Mouse (Mus musculus) common myeloid progenitor, adult 5-6 weeks (primary cell): ENCODE results near the gene Zfp334. TPM values are rescaled to one million over a fixed set of nuclear protein-coding genes. Genes with fewer than 3 reads are reported as not detected.

Source experiments
- ATAC-seq: replicated peaks from 2 replicates; pipeline ENCODE4 v1.8.0; 2016; ENCODE audit warnings: low read depth, mild to moderate bottlenecking, moderate TSS enrichment, inconsistent platforms; ENCODE audit not compliant: poor library complexity, severe bottlenecking
- total RNA-seq: library from RNA; stranded (forward); fragments of 200-1000, 187-1606 nt; gene quantifications from 2 replicates; pipeline ENCODE4 v1.2.3, GENCODE M21; 2017

The Zfp334 gene
- total RNA-seq, 1 experiment from 2014 or later = not detected

GRCm38 (mm10) chr2:165380050-165380449 lies 8.0 kb downstream of the Zfp334 start:
- no peak for ATAC-seq

DNA sequence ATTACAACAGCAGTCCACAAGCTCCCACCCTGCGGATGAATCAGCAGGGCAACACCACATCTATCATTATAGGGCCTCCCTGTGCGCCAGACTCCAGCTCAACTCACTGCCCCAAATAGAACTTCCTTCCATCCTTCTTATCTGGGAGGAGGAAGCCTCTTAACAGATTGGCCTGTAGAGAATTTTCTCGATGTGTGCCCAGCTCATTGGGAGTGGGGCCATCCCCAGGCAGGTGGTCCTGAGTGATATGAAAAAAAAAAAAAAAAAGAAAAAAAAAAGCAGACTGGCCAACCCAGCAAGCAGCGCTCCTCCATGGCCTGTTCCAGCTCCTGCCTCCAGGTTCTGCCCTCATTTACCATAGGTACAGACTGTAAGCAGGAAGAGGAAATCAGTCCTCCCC lies 12.1 kb downstream of the Zfp334 start:
- ATAC-seq = peak; percentile 25; the same call in 1 of the 2 replicates

GRCm38 (mm10) chr2:165375478-165375877 lies 12.6 kb downstream of the Zfp334 start:
- no peak for ATAC-seq

- ATAC-seq = no peak
Measured at GRCm38 (mm10) chr2:165371066-165371465, 17.0 kb downstream of the Zfp334 start.

- ATAC-seq = no peak
Measured at GRCm38 (mm10) chr2:165370348-165370747, 17.7 kb downstream of the Zfp334 start.

DNA sequence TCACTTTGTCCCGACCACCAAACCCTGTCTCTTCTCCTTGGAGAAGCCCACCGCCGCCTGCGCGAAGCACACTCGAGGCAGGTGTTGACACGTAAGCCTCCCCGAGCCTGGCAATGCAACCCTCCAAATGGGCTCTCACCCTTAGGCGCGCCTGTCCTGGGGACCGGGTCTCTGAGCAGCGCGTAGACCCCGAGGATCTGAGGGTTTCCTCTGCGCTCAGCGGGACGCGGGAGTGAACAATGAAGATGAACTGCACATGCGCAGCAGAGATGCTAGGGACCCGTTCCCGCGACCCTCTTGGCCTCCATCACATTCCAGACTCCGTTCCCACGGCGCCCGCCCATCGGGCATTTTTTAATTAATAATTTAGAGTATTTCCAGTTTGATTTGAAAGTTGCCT lies 19.6 kb downstream of the Zfp334 start, which contains the start of gene Zfp663:
Gene Zfp663 (minus strand): TSS at position 234 of the 400 bp plus-strand sequence.
- ATAC-seq = no peak

DNA sequence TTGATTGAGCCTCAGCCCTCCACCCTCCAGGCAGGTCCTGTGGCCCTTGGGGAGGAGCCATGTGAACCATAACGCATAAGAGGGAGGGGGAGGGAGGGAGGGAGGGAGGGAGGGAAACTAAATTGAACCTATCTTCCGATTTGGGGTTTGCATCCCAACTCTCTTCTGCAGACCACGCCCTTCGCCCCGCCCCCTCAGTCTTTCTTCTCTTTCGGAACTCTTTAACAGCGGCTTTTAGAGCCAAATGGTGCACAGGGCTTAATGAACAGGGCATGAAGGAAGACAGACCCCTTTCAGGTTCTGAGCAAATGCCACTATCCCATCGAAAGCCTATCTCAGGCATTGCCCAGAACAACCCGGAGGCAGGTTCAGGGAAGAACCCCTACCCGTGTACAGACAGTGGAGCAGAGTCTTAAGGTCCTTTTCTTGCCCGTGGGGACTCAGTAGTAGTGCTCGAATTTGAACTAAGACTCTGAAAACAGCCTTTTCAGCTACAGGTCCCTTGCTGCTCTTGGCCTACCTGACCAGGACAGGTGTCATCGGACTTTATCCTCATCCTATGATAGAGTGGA lies 20.1 kb downstream of the Zfp334 start:
- no peak for ATAC-seq

DNA sequence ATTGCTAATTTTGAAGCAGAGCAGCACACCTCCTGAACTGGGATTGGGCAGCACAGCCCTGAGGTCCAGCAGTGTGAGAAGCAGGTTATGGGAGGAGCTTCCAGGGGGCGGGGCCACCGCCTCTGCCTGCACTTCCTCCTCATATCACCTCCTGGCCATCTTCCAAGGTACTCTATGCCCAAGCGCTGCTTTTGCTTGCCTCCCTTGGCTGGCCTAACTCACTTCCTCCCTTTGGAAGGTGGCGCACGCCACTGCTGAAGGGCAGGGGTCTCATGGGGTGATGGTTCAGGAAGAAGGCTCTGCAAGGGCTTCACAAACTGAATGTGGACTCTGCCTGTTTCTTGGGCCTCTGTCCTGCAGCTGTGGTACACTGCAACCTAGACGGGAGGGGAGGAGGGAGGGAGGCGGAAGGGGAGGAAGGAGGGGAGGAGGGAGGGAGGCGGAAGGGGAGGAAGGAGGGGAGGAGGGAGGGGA lies 21.0 kb downstream of the Zfp334 start:
- peak; percentile 68 for ATAC-seq

DNA sequence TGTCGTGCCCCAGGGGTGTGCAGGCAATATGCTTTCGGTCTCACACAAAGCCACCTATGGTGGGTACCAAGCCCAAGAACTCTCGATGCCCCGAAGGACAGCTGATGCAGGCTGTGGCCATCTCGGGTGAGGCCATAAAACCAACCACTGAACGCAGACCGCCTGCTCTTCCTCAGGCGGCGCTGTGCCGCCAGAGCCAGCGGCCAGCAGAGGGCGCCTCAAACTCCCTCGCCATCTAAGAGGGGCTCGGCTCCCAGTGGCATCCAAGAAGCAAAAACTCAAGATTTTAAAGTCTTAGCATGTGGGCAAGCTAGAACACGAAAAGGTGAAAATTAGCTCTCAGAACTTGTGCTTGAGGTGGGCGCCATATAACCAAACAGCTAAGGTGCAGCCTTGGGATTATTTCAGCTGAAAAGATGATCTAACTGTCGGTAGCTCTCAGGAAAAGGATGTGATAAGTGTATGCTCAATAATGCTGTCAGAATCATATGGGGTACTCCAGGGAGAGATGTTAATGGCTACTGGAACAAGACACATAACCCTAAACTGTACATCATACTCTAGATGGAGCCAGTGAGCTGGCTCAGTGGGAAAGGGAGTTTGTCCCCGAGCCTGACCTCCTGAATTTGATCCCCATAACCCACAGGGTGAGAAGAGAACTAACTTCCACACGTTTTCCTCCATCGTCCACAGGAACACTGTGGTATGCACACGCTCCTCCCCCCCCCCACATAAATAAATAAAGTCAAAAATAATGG lies 23.5 kb downstream of the Zfp334 start:
- peak; percentile 45 for ATAC-seq

DNA sequence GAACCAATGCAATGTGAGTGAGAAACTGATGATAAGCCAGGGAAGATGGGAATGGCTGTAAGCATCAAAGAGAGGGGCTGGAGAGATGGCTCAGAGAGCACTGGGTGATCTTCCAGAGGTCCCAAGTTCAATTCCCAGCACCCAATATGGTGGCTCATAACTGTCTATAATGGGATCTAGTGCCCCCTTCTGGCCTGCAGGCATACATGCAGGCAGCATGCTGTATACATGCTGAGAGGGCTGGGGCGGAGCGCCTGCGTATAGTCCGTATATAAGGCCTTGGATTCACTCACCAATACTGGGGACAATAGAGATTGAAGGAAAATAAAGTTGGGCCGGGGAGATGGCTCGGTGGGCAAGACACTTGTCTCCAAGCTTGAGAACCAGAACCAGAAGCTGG lies 24.8 kb downstream of the Zfp334 start:
- no peak for ATAC-seq

DNA sequence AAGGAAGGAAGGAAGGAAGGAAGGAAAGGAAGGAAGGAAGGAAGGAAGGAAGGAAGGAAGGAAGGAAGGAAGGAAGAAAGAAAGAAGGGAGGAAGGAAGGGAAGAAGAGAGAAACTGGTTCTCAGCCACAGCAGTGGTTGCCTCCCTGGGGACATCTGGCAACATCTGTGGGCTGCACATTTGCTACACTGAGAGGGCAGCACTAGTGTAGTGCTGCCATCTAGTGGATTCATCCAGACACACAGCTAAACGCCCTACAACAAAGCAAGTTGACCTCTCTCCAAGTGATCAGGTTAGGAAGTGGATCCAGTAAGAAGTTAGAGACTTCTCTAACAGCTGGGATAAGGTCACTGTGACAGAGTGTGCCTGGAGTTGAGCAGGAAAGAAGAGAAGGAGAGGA lies 27.2 kb downstream of the Zfp334 start:
- ATAC-seq = peak; percentile 88

- no peak for ATAC-seq
Measured at GRCm38 (mm10) chr2:165351828-165352513, 36.1 kb downstream of the Zfp334 start.

DNA sequence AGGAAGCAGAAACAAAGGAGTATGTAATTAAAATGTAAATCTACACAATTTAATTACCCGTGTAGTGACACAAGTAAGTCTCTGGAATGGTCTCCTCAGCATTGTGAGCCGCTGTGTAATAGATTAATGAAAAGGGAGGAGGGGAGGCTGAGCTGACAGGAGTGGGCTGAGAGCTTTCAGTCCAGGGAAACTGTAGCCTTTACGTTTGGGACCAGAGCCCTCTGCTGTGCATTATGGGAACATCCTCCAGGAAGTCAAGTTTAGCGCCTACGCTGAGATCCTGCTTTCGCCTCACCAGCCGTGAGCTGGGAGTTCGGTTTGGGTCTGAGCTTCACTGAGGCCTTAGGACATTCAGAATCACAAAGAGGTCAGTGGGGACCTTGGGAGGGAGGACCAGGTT lies 38.6 kb downstream of the Zfp334 start:
- ATAC-seq = peak; percentile 56; the same call in 1 of the 2 replicates

GRCm38 (mm10) chr2:165346180-165346579 lies 41.9 kb downstream of the Zfp334 start:
- ATAC-seq = no peak

- ATAC-seq = no peak
Measured at GRCm38 (mm10) chr2:165337191-165337590, 50.9 kb downstream of the Zfp334 start.

DNA sequence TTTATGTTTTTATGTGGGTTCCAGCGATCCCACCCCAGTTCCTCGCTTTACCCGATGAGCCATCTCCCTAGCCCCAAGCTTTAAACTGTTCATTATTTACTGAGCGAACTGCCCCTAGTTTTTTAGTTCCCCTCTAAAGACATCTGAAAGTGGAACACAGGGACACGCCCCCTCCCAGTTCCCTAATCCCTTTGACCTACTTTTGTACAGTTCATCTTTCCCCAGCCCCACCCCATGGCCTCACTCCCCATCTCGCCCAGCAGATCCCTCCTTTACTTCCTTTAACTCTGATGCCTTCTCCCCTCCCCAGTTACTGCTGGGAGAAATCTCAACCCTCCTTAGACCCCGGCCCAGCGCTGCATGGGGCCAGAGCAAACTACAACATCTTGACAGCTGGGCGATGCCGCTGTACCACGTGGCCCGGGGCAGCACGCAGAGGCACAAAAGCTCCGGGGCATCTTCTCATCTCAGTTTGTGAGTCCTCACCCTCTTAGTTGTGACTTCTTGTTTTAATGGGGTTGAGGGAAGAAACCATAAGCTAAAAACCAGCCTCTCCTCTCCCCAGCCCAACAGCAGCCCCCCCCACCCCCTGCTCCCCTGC lies 55.3 kb downstream of the Zfp334 start:
- peak; percentile 40 for ATAC-seq

GRCm38 (mm10) chr2:165329703-165330102 lies 58.4 kb downstream of the Zfp334 start:
- ATAC-seq = peak; percentile 56

GRCm38 (mm10) chr2:165328746-165329145 lies 59.3 kb downstream of the Zfp334 start:
- no peak for ATAC-seq

DNA sequence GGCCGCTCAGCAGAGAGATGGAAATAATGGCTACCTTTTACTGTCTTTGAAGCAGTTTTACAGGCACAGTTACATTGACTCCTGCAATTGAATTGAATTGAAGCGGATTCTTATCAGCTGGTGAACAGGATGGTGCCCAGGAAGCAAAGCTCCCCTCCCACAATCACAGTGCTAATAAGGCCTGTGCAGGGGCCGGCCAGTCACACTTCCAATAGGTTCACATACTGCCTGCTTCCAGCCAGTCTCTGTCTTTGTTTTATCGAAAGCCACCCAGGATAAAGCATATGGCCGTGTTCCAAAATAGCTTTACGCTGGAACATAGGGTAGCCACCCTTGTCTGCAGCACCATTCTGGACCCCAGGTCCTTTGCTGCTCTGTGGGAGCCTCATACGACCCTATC lies 60.7 kb downstream of the Zfp334 start:
- no peak for ATAC-seq

- ATAC-seq = peak; percentile 85
Measured at GRCm38 (mm10) chr2:165326304-165327190, 61.5 kb downstream of the Zfp334 start, which contains the start of gene Elmo2. Gene Elmo2 (minus strand): TSS chr2:165326479.
